Mouse (Mus musculus) left cerebral cortex, adult 6 months (tissue): Measurements from ENCODE around the gene Mup9. TPM values are rescaled to one million over a fixed set of nuclear protein-coding genes. Genes with fewer than 3 reads are reported as not detected.

Experiments used
- long read RNA-seq, 2 experiments: library from polyadenylated mRNA; unstranded; transcript quantifications; one replicate each; pipeline ENCODE4 v2.0.0; 2019 to 2020
- polyA plus RNA-seq: library from polyadenylated mRNA; unstranded; fragments of <200 nt; fragmentation: Nextera tagmentation; gene quantifications from 2 replicates; pipeline ENCODE4 v1.2.3, GENCODE M21; 2021

Gene Mup9
- not detected in 2 replicates for polyA plus RNA-seq
- long read RNA-seq, experiment 1, partial matches to known transcripts = 0 of 1 reads
- long read RNA-seq, experiment 1, other reads (novel, unspliced or antisense) = 0 of 1 reads
- long read RNA-seq, experiment 2 = 0 reads

GRCm38 (mm10) chr4:60421852-60422251 is at the start of gene Mup9:
Gene Mup9 (minus strand): TSS chr4:60421952.

Other genes with a start within 250 kb of the Mup9 start
- not detected in 2 replicates for gene Mup8, start 199.4 kb downstream of the Mup9 start, polyA plus RNA-seq
- gene Mup1, start 80.0 kb upstream of the Mup9 start, polyA plus RNA-seq = not detected in 2 replicates
- gene Mup10, start 160.2 kb upstream of the Mup9 start, polyA plus RNA-seq = not detected in 2 replicates
- 0.35 TPM in 1 of 2 replicates, not detected in the other for gene Mup11, start 240.5 kb upstream of the Mup9 start, polyA plus RNA-seq